Mouse (Mus musculus): ENCODE measurements at regions not wholly inside any gene's neighbourhood (a gene's known extent, or its start where the extent isn't known, plus 50 kb on each side); places are given as distances from the start of the nearest gene placed in this dataset.

DNA sequence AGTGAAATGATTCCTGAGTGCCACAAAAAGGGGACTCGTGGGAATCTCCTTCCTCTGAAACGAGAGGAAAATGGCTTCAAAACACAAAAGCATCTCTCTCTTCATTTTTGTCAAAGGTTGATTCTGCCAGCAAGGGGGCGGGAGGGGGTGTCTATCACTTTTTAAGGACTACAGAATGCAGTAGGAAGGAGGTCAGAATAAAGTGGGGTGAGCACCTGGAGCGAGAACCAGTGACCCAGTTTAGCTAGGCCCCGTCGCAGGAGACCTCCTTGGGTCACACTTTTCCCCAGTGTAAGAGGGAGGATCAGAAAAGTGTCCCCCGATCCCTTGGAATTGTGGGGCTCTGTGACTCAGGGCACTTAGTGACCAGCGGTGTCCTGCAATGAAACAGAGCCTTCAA is 133.1 kb downstream of the Tgfb2 start:
- H3K27me3 ChIP-seq: no peaks in the 10 kb centered on the region
- H3K4me3 ChIP-seq: no peak overlapping the region
- H3K9me3 ChIP-seq: no peaks in the 10 kb centered on the region
- H3K4me1 ChIP-seq (replicated peaks): no peaks in the 10 kb centered on the region
- ATAC-seq (ENCODE audit: low read depth): no peak
- H3K4me2 ChIP-seq: no peak overlapping the region
- no peaks in the 10 kb centered on the region for H3K36me3 ChIP-seq
- H3K27ac ChIP-seq (replicated peaks): no peak overlapping the region
- no peak overlapping the region for H3K9ac ChIP-seq
- WGBS: 87% methylated on average over 8 of the region's 8 CpGs

DNA sequence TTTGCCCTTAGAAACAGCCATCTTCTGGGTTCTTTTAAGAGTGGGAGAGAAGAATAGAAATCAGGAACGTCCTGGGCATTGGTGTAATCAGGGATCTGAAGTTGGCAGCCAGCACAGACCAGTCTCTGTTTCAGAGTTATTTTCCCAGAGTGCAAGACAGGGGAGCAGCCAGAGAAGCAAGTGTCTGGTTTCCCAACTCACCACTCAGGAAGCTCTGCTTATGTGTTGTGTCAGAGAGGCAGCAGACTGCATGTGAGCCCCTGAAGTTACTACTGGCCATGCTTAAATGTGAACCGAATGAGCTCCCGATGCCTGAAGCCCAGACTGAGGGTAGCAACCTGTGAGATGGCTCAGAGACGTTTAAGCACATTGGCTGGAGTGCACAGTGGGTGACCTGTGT is 133.7 kb downstream of the Tgfb2 start:
- Histone ChIP-seq H3K27me3 (no peaks in the 10 kb centered on the region), H3K4me3 (no peak overlapping the region), H3K4me2 (no peak overlapping the region), H3K9ac (no peak overlapping the region), H3K36me3 (no peaks in the 10 kb centered on the region), H3K9me3 (no peaks in the 10 kb centered on the region), H3K4me1 (replicated peaks) (no peaks in the 10 kb centered on the region), H3K27ac (replicated peaks) (no peak overlapping the region)
- WGBS: 72% methylated on average over 4 of the region's 4 CpGs
- ATAC-seq (ENCODE audit: low read depth): no peak

DNA sequence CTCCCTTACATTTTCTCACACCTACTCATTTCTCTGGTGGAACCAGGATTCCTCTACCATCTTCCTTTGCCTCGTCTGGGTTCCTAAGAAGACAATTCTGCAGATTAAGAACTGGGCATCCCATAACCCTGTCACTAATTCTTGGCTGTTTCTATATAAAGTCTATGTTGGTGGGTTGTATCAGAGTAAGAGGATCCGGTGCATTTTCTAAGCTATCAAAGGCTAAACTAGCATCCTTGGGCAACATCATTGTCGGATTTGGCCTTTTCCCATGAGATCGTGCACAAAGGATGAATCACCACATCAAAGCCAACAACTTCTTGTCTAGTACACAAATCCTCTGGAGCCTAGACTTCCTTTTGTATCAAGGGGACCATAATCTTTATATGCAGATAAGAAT is 137.3 kb downstream of the Tgfb2 start:
- Histone ChIP-seq H3K9me3 (no peaks in the 10 kb centered on the region), H3K27ac (replicated peaks) (no peak overlapping the region), H3K9ac (no peak overlapping the region), H3K4me3 (no peak overlapping the region), H3K4me1 (replicated peaks) (no peaks in the 10 kb centered on the region), H3K27me3 (no peaks in the 10 kb centered on the region), H3K4me2 (no peak overlapping the region), H3K36me3 (no peaks in the 10 kb centered on the region)
- no peak for ATAC-seq (ENCODE audit: low read depth)
- 91% methylated on average over 4 of the region's 4 CpGs for WGBS

DNA sequence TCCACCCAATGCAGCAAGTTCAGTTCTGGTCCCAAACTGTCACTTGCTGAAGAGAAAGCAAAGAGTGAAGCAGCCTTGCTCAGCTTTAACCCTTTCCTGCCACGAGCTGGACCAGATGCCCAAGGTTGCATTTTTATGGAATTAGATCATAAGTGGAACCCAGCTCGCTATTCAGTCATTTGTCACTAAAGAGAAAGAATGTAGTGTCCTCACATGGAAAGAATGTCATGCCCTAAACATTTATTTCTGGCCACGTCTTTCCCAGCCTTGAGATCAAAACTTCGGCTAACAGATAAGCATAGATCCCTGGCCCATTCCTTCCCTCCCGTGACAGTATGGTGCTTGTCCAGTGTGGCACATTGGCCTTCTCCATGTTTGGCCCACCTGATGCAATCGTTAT is 137.7 kb downstream of the Tgfb2 start:
- no peaks in the 10 kb centered on the region for H3K4me1 ChIP-seq (replicated peaks)
- WGBS: 65% methylated on average over 6 of the region's 6 CpGs
- no peak for ATAC-seq (ENCODE audit: low read depth)

DNA sequence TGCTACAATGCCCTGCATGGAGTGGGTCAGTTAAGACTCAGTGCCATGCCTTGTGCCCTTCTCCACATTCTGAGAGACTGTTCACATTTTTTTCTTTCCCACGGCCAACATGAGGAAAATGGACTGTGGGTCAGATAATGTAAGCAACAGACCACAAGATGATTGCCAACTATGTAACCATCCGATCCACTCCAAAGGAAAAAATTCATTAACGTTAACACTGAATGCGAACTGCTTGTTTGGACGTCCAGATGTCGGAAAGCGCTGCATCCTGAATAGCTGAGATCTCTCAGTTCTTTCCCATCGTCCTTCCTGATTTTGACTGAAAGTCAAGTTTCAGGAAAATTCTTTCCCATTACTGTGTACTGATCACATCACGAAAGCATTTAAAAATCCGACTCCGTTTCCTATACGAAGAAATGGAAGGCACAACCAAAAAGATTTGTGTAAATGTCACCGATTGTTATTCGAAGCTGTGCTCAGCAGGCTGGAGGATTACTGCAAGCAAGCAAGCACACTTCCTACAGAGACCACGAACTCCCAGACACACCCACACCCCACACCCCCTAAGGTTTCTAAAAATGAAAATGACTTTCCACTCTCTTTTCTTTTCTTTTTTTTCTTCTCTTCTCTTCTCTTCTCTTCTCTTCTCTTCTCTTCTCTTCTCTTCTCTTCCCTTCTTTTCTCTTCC is 138.5 kb downstream of the Tgfb2 start:
- Histone ChIP-seq H3K4me1 (replicated peaks) (no peaks in the 10 kb centered on the region), H3K9me3 (no peaks in the 10 kb centered on the region), H3K27me3 (no peaks in the 10 kb centered on the region), H3K27ac (replicated peaks) (no peak overlapping the region), H3K9ac (no peak overlapping the region), H3K4me3 (no peak overlapping the region), H3K36me3 (no peaks in the 10 kb centered on the region), H3K4me2 (peak overlapping the region; percentile 7; the same call in 1 of the 2 replicates)
- 32% methylated on average over 15 of the region's 15 CpGs for WGBS
- ATAC-seq (ENCODE audit: low read depth): no peak

More for the DNA sequence above, 137.7 kb downstream of the Tgfb2 start:
- H3K36me3 ChIP-seq: no peaks in the 10 kb centered on the region
- no peak overlapping the region for H3K4me2 ChIP-seq
- no peak overlapping the region for H3K27ac ChIP-seq (replicated peaks)
- no peak overlapping the region for H3K4me3 ChIP-seq
- H3K9ac ChIP-seq: no peak overlapping the region
- no peaks in the 10 kb centered on the region for H3K27me3 ChIP-seq
- no peaks in the 10 kb centered on the region for H3K9me3 ChIP-seq

DNA sequence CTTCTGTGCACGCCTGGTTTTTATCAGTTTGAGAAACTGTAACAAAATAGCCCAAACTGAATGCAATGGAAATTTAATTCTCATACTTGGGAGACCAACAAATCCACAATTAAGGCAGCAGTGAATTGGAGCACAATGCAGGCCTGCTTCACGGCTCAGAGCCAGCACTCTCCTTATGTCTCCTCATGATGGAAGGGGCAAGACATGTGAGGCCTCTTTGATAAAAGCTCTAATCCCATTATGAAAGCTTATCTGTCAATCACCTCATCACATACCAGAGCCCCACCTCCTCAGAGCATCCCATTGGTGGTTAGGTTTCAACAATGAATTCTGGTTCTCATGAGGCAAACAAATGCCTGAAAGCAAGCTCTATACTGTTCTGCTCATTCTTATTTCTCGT is 143.8 kb downstream of the Tgfb2 start:
- no peak overlapping the region for H3K4me3 ChIP-seq
- ATAC-seq (ENCODE audit: low read depth): no peak
- WGBS: 81% methylated on average over 3 of the region's 3 CpGs
- no peaks in the 10 kb centered on the region for H3K9me3 ChIP-seq
- H3K4me1 ChIP-seq (replicated peaks): no peaks in the 10 kb centered on the region
- no peaks in the 10 kb centered on the region for H3K27me3 ChIP-seq
- H3K9ac ChIP-seq: no peak overlapping the region
- H3K27ac ChIP-seq (replicated peaks): no peak overlapping the region
- H3K4me2 ChIP-seq: no peak overlapping the region
- H3K36me3 ChIP-seq: no peaks in the 10 kb centered on the region

DNA sequence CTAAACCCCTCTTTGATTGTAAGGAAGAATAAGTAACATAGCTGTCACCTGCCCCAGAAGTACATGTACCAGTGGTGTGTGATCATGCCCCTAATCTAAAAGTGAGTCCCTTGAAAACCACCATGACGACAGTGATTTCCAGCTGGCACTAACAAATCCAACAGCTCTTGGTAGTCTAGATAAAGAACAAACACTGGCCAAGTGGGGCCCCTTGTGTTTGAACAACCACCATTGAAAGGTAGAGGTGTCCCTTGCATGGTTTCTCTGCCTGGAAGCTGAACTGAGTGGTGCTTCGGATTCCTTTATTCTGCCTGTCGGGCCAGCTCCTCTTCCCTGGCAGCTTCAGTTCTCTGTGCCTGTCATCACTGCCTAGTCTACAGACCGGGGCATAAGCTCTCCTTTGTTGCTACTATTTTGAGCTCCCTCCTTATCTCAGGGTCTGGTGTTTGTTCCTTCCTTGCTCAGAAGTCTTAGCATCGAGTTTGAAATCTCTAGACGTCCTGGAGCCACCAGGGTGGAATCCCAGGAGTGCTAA is 150.3 kb downstream of the Tgfb2 start:
- no peak overlapping the region for H3K4me3 ChIP-seq
- H3K27me3 ChIP-seq: no peaks in the 10 kb centered on the region
- no peaks in the 10 kb centered on the region; the same call in 1 of the 2 replicates for H3K4me1 ChIP-seq (replicated peaks)
- no peak overlapping the region for H3K27ac ChIP-seq (replicated peaks)
- no peaks in the 10 kb centered on the region for H3K36me3 ChIP-seq
- ATAC-seq (ENCODE audit: low read depth): no peak
- no peak overlapping the region for H3K9ac ChIP-seq
- WGBS: 77% methylated on average over 6 of the region's 6 CpGs
- no peaks in the 10 kb centered on the region for H3K9me3 ChIP-seq
- no peak overlapping the region for H3K4me2 ChIP-seq

DNA sequence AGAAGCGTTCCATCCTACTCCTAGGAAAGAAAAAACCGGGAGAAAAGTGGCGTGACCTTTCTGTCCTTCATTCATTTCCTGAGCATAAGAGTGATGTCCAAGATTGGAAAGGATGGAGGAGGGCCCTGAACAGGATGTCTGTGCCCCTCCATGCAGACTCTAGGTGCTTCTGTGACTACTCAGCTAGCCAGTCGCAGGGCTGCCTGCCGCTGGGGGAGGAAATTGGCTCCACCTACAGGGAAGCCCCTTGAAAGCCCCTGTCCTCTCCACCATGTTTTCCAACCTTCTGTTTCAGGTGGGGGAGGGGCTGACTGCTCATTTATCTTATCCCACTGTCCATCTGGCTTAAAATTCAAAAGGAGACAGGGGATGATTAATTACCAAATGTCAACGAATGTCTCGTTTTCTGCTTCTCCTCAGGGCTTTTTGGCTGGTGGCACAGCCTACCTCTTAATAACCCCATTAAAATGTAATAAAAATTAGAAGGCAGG is 151.2 kb downstream of the Tgfb2 start:
- ATAC-seq (ENCODE audit: low read depth): no peak
- no peak overlapping the region for H3K4me3 ChIP-seq
- no peaks in the 10 kb centered on the region for H3K9me3 ChIP-seq
- no peak overlapping the region for H3K9ac ChIP-seq
- H3K4me2 ChIP-seq: no peak overlapping the region
- H3K27ac ChIP-seq (replicated peaks): no peak overlapping the region
- no peaks in the 10 kb centered on the region for H3K27me3 ChIP-seq
- H3K4me1 ChIP-seq (replicated peaks): no peaks in the 10 kb centered on the region; the same call in 1 of the 2 replicates
- H3K36me3 ChIP-seq: no peaks in the 10 kb centered on the region
- WGBS: 67% methylated on average over 7 of the region's 7 CpGs

DNA sequence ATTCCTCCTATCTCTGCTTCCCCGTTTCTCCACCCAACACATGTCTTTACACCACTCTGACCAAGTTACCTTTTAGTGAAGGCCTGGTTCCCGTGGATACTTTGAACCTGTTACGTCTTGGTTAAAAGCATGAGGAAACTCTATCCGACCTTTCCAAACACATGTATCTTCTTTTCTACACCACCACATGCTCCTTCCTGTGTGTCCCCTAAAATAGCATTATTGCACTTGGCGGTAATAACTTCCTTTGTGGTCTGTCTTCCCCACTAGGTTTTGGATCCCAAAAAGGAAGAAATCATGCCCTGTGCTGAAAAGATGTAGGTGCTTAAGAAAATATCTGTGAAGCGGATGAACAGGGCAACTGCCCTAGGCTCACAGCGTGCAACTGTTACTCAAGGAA is 153.1 kb downstream of the Tgfb2 start:
- no peaks in the 10 kb centered on the region for H3K27me3 ChIP-seq
- no peak for ATAC-seq (ENCODE audit: low read depth)
- no peak overlapping the region for H3K9ac ChIP-seq
- no peak overlapping the region for H3K4me2 ChIP-seq
- H3K27ac ChIP-seq (replicated peaks): no peak overlapping the region
- 90% methylated on average over 7 of the region's 7 CpGs for WGBS
- no peaks in the 10 kb centered on the region for H3K9me3 ChIP-seq
- no peaks in the 10 kb centered on the region; the same call in 1 of the 2 replicates for H3K4me1 ChIP-seq (replicated peaks)
- H3K36me3 ChIP-seq: no peaks in the 10 kb centered on the region
- no peak overlapping the region for H3K4me3 ChIP-seq

DNA sequence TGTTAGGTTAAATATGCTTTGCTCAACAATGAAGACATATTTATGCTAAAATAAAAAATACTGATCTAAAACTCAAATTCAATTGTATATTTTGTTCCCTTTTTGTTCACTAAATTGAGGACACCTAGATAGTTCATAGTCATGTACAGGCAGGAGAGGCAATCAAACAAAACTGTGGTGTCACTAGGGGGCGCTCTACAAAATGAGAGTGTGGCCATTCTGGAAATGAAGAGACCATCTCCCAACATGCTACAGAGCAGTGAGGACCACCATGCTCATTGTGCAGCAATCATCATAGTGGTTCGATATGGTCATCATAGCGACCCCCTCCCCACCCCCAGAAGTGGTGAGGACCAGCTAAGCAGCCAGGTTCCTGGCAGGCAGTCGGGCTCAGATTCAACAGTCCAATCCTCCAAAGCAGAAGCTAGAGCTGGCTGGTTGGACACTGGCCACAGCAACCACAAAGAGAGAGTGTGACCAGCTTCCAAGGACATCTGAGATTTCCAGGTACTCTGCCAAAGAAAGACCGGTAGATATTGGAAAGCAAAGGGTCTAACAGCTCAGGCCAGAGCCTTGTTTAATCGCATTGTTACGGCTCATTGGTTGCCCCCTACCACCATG is 155.4 kb downstream of the Tgfb2 start:
- no peak for ATAC-seq (ENCODE audit: low read depth)
- peaks cover 7% of the 10 kb centered on the region for H3K4me1 ChIP-seq (replicated peaks)
- WGBS: 82% methylated on average over 7 of the region's 7 CpGs

DNA sequence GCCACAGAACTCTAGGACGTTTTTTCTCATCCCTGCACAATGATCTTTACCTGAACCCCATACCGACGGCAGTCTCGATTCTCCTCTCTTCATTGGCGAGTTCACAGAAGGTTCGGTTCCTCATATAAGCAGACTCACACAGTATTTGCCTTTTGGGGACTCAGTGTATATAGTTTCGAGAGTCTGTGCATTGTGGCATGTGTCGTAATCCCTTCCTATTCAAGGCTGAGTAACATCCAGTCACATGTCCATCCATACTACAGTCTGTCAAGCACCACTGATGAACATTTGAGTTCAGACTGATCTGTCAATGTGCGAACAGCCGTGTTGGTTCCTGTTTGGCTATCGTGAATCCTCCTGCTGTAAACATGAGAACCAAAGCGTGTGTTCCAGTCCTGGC is 156.6 kb downstream of the Tgfb2 start:
- WGBS: 95% methylated on average over 12 of the region's 12 CpGs
- no peaks in the 10 kb centered on the region for H3K36me3 ChIP-seq
- H3K9me3 ChIP-seq: no peaks in the 10 kb centered on the region
- H3K27ac ChIP-seq (replicated peaks): no peak overlapping the region
- no peak overlapping the region for H3K4me2 ChIP-seq
- no peak overlapping the region for H3K4me3 ChIP-seq
- H3K27me3 ChIP-seq: no peaks in the 10 kb centered on the region
- no peak for ATAC-seq (ENCODE audit: low read depth)
- peaks cover 7% of the 10 kb centered on the region for H3K4me1 ChIP-seq (replicated peaks)
- no peak overlapping the region for H3K9ac ChIP-seq

More for the DNA sequence above, 155.4 kb downstream of the Tgfb2 start:
- Histone ChIP-seq H3K9me3 (no peaks in the 10 kb centered on the region), H3K9ac (no peak overlapping the region), H3K27me3 (no peaks in the 10 kb centered on the region), H3K4me2 (no peak overlapping the region), H3K36me3 (no peaks in the 10 kb centered on the region), H3K4me3 (no peak overlapping the region), H3K27ac (replicated peaks) (no peak overlapping the region)

DNA sequence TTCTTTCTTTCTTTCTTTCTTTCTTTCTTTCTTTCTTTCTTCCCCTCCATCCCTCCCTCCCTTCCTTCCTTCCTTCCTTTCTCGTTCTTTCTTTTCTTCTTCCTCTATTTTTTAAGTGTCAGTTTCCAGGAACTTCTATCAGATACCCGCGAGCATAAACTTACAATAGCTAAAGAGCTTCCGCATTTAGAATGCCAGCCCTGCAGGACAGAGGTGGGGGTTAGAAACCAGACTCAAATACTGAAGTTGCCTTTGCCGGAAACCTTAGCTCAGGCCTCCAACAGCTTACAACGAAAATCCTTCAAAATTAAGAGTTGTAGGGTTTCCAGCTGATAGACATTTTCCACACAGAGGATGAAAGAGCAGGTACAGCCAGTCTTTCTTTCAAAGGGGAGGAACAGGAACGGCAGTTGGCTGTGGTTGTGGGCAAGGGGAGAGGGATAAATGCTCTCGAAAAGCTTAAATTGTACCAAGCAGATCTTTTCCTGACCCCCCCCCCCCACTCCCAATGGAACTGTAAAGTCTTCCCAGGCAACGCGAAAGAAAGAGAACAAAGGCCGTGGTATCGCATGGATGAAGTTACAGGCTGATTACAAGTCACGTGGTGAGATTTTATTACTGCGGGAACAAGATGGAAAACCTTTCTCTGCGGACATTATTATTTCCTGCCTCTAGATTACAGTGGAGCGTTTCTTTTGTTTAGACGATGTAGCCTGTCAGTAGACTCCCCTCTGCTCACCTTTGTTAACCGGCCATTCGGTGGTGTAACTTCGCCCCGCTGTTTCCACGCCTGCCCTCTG is 159.2 kb downstream of the Tgfb2 start:
- peak; percentile 84 for ATAC-seq (ENCODE audit: low read depth)
- no peaks in the 10 kb centered on the region for H3K9me3 ChIP-seq

More for the DNA sequence above, 159.2 kb downstream of the Tgfb2 start:
- Histone ChIP-seq H3K4me2 (peak overlapping the region; percentile 39), H3K9ac (peak overlapping the region; percentile 31; the same call in 1 of the 2 replicates), H3K4me3 (no peak overlapping the region), H3K36me3 (no peaks in the 10 kb centered on the region), H3K27me3 (no peaks in the 10 kb centered on the region), H3K4me1 (replicated peaks) (peaks cover 7% of the 10 kb centered on the region), H3K27ac (replicated peaks) (peak overlapping the region; percentile 86)
- WGBS: 28% methylated on average over 22 of the region's 22 CpGs

All from neural tube, embryonic 13.5 days (tissue).